Mouse (Mus musculus) gastrocnemius, adult 2 months (tissue): ENCODE measurements around the gene Krt16. TPM values are rescaled to one million over a fixed set of nuclear protein-coding genes. Genes with fewer than 3 reads are reported as not detected.

Experiments used
- DNase-seq: peaks from one replicate; pipeline ENCODE4 v3.0.0; 2022
- H3K27ac ChIP-seq: fragments of 200-600 bp; 2 replicates; pipeline ENCODE4 v1.8.1; 2022; ENCODE audit warnings: mild to moderate bottlenecking
- H3K4me3 ChIP-seq: fragments of 200-600 bp; 2 replicates; pipeline ENCODE4 v1.8.1; 2022; ENCODE audit warnings: mild to moderate bottlenecking, moderate library complexity
- CTCF ChIP-seq: fragments of 200-600 bp; IDR thresholded peaks from 2 replicates; pipeline ENCODE4 v1.8.1; 2022; ENCODE audit warnings: antibody characterized with exemption, mild to moderate bottlenecking, moderate library complexity
- intact Hi-C: fragments of 180-260 bp; cut with DNase I; formaldehyde crosslinking; loops from one replicate; pipeline ENCODE4 v1.15.1; 2025
- total RNA-seq, 2 experiments: library from RNA; stranded (reverse); gene quantifications; 2 replicates each; pipeline ENCODE4 v1.2.3; 2021

Gene Krt16
- total RNA-seq, 2 experiments from 2014 or later = not detected

GRCm38 (mm10) chr11:100221741-100222140 lies 27.0 kb downstream of the Krt16 start:
- DNase-seq = no peak
- intact Hi-C loops = no loop called here
- TF ChIP-seq CTCF = no peak
- H3K4me3 ChIP-seq = no peak overlapping the region
- no peak overlapping the region for H3K27ac ChIP-seq

- no peak for TF ChIP-seq CTCF
- no peak for DNase-seq
- Histone ChIP-seq H3K4me3 (no peak overlapping the region), H3K27ac (no peak overlapping the region)
- intact Hi-C loops = no loop called here
Measured at GRCm38 (mm10) chr11:100219304-100219703, 29.4 kb downstream of the Krt16 start.

- Histone ChIP-seq H3K27ac (no peak overlapping the region), H3K4me3 (no peak overlapping the region)
- intact Hi-C loops = no loop called here
- no peak for DNase-seq
- TF ChIP-seq CTCF = no peak
Measured at GRCm38 (mm10) chr11:100208542-100208941, 40.2 kb downstream of the Krt16 start.

- H3K4me3 ChIP-seq = no peak within 1 kb of the TSS
- no peak within 1 kb of the TSS for H3K27ac ChIP-seq
- no peak for DNase-seq
- TF ChIP-seq CTCF = no peak
- intact Hi-C loops = no loop called here
Measured at GRCm38 (mm10) chr11:100207498-100207897, 41.2 kb downstream of the Krt16 start, which contains the start of gene Krt14. Gene Krt14 (minus strand): TSS chr11:100207548.

- no peak overlapping the region for H3K27ac ChIP-seq
- no peak for DNase-seq
- TF ChIP-seq CTCF = no peak
- intact Hi-C loops = no loop called here
- H3K4me3 ChIP-seq = no peak overlapping the region
Measured at GRCm38 (mm10) chr11:100203448-100203847, 45.3 kb downstream of the Krt16 start.

GRCm38 (mm10) chr11:100202906-100203305 lies 45.8 kb downstream of the Krt16 start:
- no peak for DNase-seq
- TF ChIP-seq CTCF = no peak
- Histone ChIP-seq H3K4me3 (no peak overlapping the region), H3K27ac (no peak overlapping the region)
- intact Hi-C loops = no loop called here

- DNase-seq = no peak
- TF ChIP-seq CTCF = peak; percentile 46
- Histone ChIP-seq H3K27ac (no peak overlapping the region), H3K4me3 (no peak overlapping the region)
- intact Hi-C loops = no loop called here
Measured at GRCm38 (mm10) chr11:100200104-100200820, 48.4 kb downstream of the Krt16 start.

GRCm38 (mm10) chr11:100198666-100199065 lies 50.0 kb downstream of the Krt16 start:
- intact Hi-C loops = no loop called here
- Histone ChIP-seq H3K4me3 (no peak overlapping the region), H3K27ac (no peak overlapping the region)
- TF ChIP-seq CTCF = no peak
- DNase-seq = no peak

Other genes starting within 250 kb of the Krt16 start
- not detected for gene Krt33a, start 232.7 kb downstream of the Krt16 start, total RNA-seq
- gene Krt33b, start 219.0 kb downstream of the Krt16 start, total RNA-seq = not detected
- gene Krt34, start 207.3 kb downstream of the Krt16 start, total RNA-seq = not detected
- gene Krt31, start 198.4 kb downstream of the Krt16 start, total RNA-seq = not detected
- gene Krt32, start 160.7 kb downstream of the Krt16 start, total RNA-seq = not detected
- not detected for gene Krt35, start 152.7 kb downstream of the Krt16 start, total RNA-seq
- not detected for gene Krt36, start 143.3 kb downstream of the Krt16 start, total RNA-seq
- gene Krt13, start 127.3 kb downstream of the Krt16 start, total RNA-seq = not detected
- not detected for gene Krt15, start 113.0 kb downstream of the Krt16 start, total RNA-seq
- gene Krt19, start 100.2 kb downstream of the Krt16 start, total RNA-seq = under 1 TPM in 1 of 2 experiments, not detected in 1; 0.20 TPM
- gene Krt9, start 55.7 kb downstream of the Krt16 start, total RNA-seq = not detected
- not detected for gene Krt14, start 41.4 kb downstream of the Krt16 start, total RNA-seq
- not detected for gene Krt17, start 12.1 kb upstream of the Krt16 start, total RNA-seq
- gene Krt42, start 21.0 kb upstream of the Krt16 start, total RNA-seq = not detected
- 1,000 to 10,000 TPM; 1,442 to 1,567 TPM for gene Eif1, start 71.0 kb upstream of the Krt16 start, total RNA-seq
- gene Gast, start 85.5 kb upstream of the Krt16 start, total RNA-seq = not detected
- under 1 TPM in 1 of 2 experiments, not detected in 1; 0.14 TPM for gene Hap1, start 107.2 kb upstream of the Krt16 start, total RNA-seq
- 100 to 1,000 TPM in 1 of 2 experiments, 10 to 100 TPM in 1; 68.6 to 104 TPM for gene Jup, start 148.9 kb upstream of the Krt16 start, total RNA-seq
- 1 to 10 TPM; 2.0 to 4.6 TPM for gene P3h4, start 165.9 kb upstream of the Krt16 start, total RNA-seq
- 1 to 10 TPM; 1.9 to 4.5 TPM for gene Fkbp10, start 166.8 kb upstream of the Krt16 start, total RNA-seq
- 1 to 10 TPM; 6.6 to 8.8 TPM for gene Nt5c3b, start 192.9 kb upstream of the Krt16 start, total RNA-seq
- under 1 TPM; 0.23 to 0.39 TPM for gene Klhl10, start 193.0 kb upstream of the Krt16 start, total RNA-seq
- 1 to 10 TPM; 4.7 to 4.9 TPM for gene Klhl11, start 223.8 kb upstream of the Krt16 start, total RNA-seq